Mouse (Mus musculus): ENCODE measurements around the gene Lypd5.

DNA sequence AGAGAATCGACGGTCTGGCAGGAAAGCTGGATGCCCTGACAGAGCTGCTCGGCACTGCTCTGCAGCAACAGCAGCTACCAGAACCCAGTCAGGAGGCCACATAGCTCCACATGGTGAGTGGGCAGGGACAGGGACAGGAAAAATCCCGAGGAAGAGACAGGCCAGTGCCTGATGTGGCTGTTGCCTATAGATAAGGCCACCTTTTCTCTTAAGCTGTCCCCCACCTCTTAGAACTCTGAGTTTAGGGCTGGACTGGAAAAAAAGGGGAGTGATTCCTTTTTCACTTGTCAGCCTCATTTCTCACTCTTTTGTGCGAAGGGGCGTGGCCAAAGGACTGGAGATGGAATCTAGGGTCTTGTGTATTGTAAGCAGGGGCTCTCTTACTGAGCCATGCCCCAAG, 35.1 kb downstream of the Lypd5 start:
- TF ChIP-seq HCFC1 (IDR thresholded peaks at IDR 0.05; ENCODE audit: borderline replicate concordance, insufficient read depth, low read length) (no peak), ZC3H11A (IDR thresholded peaks at IDR 0.05; ENCODE audit: borderline replicate concordance, low read depth, low read length) (no peak), MAFK (IDR thresholded peaks at IDR 0.05; ENCODE audit: insufficient read depth, low read depth, low read length) (no peak), CHD2 (IDR thresholded peaks at IDR 0.05; ENCODE audit: low read depth, low read length) (no peak)

Measured in ES-E14 (cell line).